ENCODE assay signal across 37 mouse cellular contexts in the genomic region with DNA sequence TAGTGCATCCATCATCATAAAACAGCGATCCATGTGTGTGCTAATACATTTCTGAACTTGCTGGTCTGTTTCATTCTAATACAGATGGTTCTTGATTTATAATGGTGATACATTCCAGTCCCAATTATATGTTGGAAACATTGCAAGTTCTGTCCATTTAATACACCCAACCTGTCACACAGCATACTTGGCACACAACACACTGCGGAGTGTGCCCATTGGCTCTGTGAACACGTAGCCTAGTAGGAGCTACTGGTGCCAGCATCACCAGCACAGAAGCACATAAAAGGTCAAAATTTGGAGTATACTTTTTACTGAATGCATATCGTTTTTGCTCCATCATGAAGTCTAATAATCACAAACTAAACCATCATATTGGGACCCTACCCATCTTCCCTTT. TPM values are rescaled to one million over a fixed set of nuclear protein-coding genes. Genes with fewer than 3 reads are reported as not detected.
"Had no signal": no experiment of that assay in that cellular context is flagged by ENCODE, and none has a peak within 500 bp of the region (broad histone marks: within the 10 kb centered on the region; RNA-seq: fewer than 3 reads in every experiment).

No protein-coding gene starts in this region.

- H3K27ac ChIP-seq: heart, embryonic 13.5 days; heart, embryonic 15.5 days; hindbrain, embryonic 12.5 days; hindbrain, embryonic 13.5 days; hindbrain, embryonic 14.5 days; hindbrain, embryonic 15.5 days; hindbrain, postnatal 0 days; intestine, embryonic 15.5 days; kidney, embryonic 15.5 days; kidney, postnatal 0 days; layer of hippocampus, adult 2 months; left cerebral cortex, adult 2 months had no signal

- DNase-seq: heart, postnatal 10 days; heart, postnatal 14 days; heart, postnatal 36 days; heart, postnatal 4 days; kidney, adult 11 months; kidney, adult 18-20 months; kidney, adult 2 months; kidney, adult 8-10 months; kidney, adult 9 months; kidney, postnatal 10 days; kidney, postnatal 14 days; kidney, postnatal 25 days; kidney, postnatal 36 days; kidney, postnatal 4 days; layer of hippocampus, adult 9-11 months; layer of hippocampus, postnatal 36 days had no signal

- H3K4me1 ChIP-seq: heart, embryonic 12.5 days; heart, embryonic 13.5 days; heart, embryonic 15.5 days; hindbrain, embryonic 12.5 days; hindbrain, embryonic 13.5 days; intestine, embryonic 15.5 days; kidney, embryonic 15.5 days had no signal

- H3K36me3 ChIP-seq: heart, embryonic 12.5 days; heart, embryonic 13.5 days; heart, embryonic 15.5 days; hindbrain, embryonic 12.5 days; hindbrain, embryonic 13.5 days; hindbrain, embryonic 15.5 days; intestine, embryonic 15.5 days; kidney, embryonic 15.5 days had no signal

- H3K27me3 ChIP-seq: heart, embryonic 12.5 days; heart, embryonic 13.5 days; heart, embryonic 15.5 days; hindbrain, embryonic 12.5 days; hindbrain, embryonic 13.5 days; hindbrain, embryonic 15.5 days; intestine, embryonic 15.5 days; kidney, embryonic 15.5 days had no signal

- H3K4me3 ChIP-seq: heart, embryonic 12.5 days; heart, embryonic 13.5 days; heart, embryonic 15.5 days; hindbrain, embryonic 12.5 days; hindbrain, embryonic 13.5 days; hindbrain, embryonic 15.5 days; intestine, embryonic 15.5 days; kidney, embryonic 15.5 days; layer of hippocampus, adult 2 months; left cerebral cortex, adult 2 months had no signal

- H3K9me3 ChIP-seq: heart, embryonic 12.5 days; heart, embryonic 13.5 days; heart, embryonic 15.5 days; hindbrain, embryonic 12.5 days; hindbrain, embryonic 13.5 days; hindbrain, embryonic 15.5 days; intestine, embryonic 15.5 days; kidney, embryonic 15.5 days had no signal

RNA-seq across cellular contexts. Expression of gene Vtcn1, which starts 51.8 kb away (rescaled TPM):
- total RNA-seq: hematopoietic stem cell, adult 5-6 weeks; hindbrain, postnatal 0 days; layer of hippocampus, adult 18-20 months; layer of hippocampus, adult 2 months; layer of hippocampus, adult 8-10 months; layer of hippocampus, postnatal 10 days; layer of hippocampus, postnatal 14 days; layer of hippocampus, postnatal 25 days; layer of hippocampus, postnatal 36 days had no signal
- polyA plus RNA-seq: hindbrain, embryonic 13.5 days; hindbrain, embryonic 14.5 days; hindbrain, embryonic 15.5 days; hindbrain, embryonic 16.5 days; inflammation-experienced regulatory T-cells, adult 6 months had no signal
